Mouse (Mus musculus): Measurements from ENCODE around the gene Dmrtc2.
A peak's percentile ranks its signal among the peaks of the same experiment; 100 is the strongest.
"Not testable (repeated sequence)": the region's sequence is repeated elsewhere in the genome, so short reads cannot be mapped to it uniquely, and the experiment has no call there.

The Dmrtc2 gene

GRCm38 (mm10) chr7:24869080-24869479, 777 bp upstream of the Dmrtc2 start:
- no peak for DNase-seq (ENCODE audit: low spot score)

- no peak for DNase-seq (ENCODE audit: low spot score)
These were observed 7.7 kb downstream of the Dmrtc2 start for GRCm38 (mm10) chr7:24877588-24877987.

- DNase-seq (ENCODE audit: low spot score) = no peak
These were observed 9.8 kb downstream of the Dmrtc2 start for GRCm38 (mm10) chr7:24879620-24880019.

GRCm38 (mm10) chr7:24882416-24883199, 12.8 kb downstream of the Dmrtc2 start:
- no peak for DNase-seq (ENCODE audit: low spot score)

GRCm38 (mm10) chr7:24883896-24884692, 14.2 kb downstream of the Dmrtc2 start, which contains the start of gene Rps19:
Gene Rps19 (plus strand): TSS chr7:24884371.
- peak; percentile 100 for DNase-seq (ENCODE audit: low spot score)

GRCm38 (mm10) chr7:24884693-24885291, 14.9 kb downstream of the Dmrtc2 start:
- DNase-seq (ENCODE audit: low spot score) = no peak

GRCm38 (mm10) chr7:24885468-24886307, 15.8 kb downstream of the Dmrtc2 start:
- no peak for DNase-seq (ENCODE audit: low spot score)

- no peak for DNase-seq (ENCODE audit: low spot score)
These were observed 16.4 kb downstream of the Dmrtc2 start for GRCm38 (mm10) chr7:24886308-24886633.

GRCm38 (mm10) chr7:24887096-24887495, 17.2 kb downstream of the Dmrtc2 start:
- DNase-seq (ENCODE audit: low spot score) = no peak

- DNase-seq (ENCODE audit: low spot score) = no peak
These were observed 19.8 kb downstream of the Dmrtc2 start for GRCm38 (mm10) chr7:24889431-24890220.

- peak; percentile 92 for DNase-seq (ENCODE audit: low spot score)
These were observed 20.7 kb downstream of the Dmrtc2 start for GRCm38 (mm10) chr7:24890281-24891216.

- DNase-seq (ENCODE audit: low spot score) = no peak
These were observed 21.6 kb downstream of the Dmrtc2 start for GRCm38 (mm10) chr7:24891241-24892124.

- no peak for DNase-seq (ENCODE audit: low spot score)
These were observed 22.3 kb downstream of the Dmrtc2 start for GRCm38 (mm10) chr7:24892125-24892583.

GRCm38 (mm10) chr7:24895749-24896148, 25.9 kb downstream of the Dmrtc2 start:
- not testable (repeated sequence) for DNase-seq (ENCODE audit: low spot score)

GRCm38 (mm10) chr7:24896269-24896668, 26.4 kb downstream of the Dmrtc2 start:
- DNase-seq (ENCODE audit: low spot score) = no peak

GRCm38 (mm10) chr7:24897224-24897623, 27.4 kb downstream of the Dmrtc2 start, which contains the start of gene Cd79a:
Gene Cd79a (plus strand): TSS chr7:24897381.
- DNase-seq (ENCODE audit: low spot score) = no peak

- DNase-seq (ENCODE audit: low spot score) = no peak
These were observed 28.1 kb downstream of the Dmrtc2 start for GRCm38 (mm10) chr7:24897959-24898358.

GRCm38 (mm10) chr7:24901114-24901513, 31.3 kb downstream of the Dmrtc2 start:
- DNase-seq (ENCODE audit: low spot score) = no peak

- DNase-seq (ENCODE audit: low spot score) = no peak
These were observed 32.0 kb downstream of the Dmrtc2 start for GRCm38 (mm10) chr7:24901842-24902241.

Measured in embryo, embryonic 10.5 days (tissue).